Mouse (Mus musculus) hindbrain, embryonic 11.5 days (tissue): ENCODE results near the gene Sla2. TPM values are rescaled to one million over a fixed set of nuclear protein-coding genes. Genes with fewer than 3 reads are reported as not detected.

Experiments used
- ATAC-seq: fragments of 200-750 bp; cut with Nextera tagmentation; 2 replicates; pipeline ENCODE4 v1.8.0; 2017; ENCODE audit warnings: mild to moderate bottlenecking, moderate TSS enrichment, moderate library complexity; ENCODE audit not compliant: low FRiP score
- DNase-seq: peaks from one replicate; pipeline ENCODE4 v3.0.0-alpha.2; 2015; ENCODE audit warnings: low spot score
- H3K27ac ChIP-seq: fragments of 300-500 bp; sonication (generic); 2 replicates; pipeline ENCODE4 v1.5.1; 2014; ENCODE audit warnings: mild to moderate bottlenecking, low read depth, low read length
- H3K27me3 ChIP-seq: fragments of 300-500 bp; sonication (generic); 2 replicates; pipeline ENCODE4 v1.6.1; 2014; ENCODE audit warnings: mild to moderate bottlenecking, low read length, moderate library complexity, mixed read lengths; ENCODE audit not compliant: control insufficient read depth, insufficient read depth
- H3K36me3 ChIP-seq: fragments of 300-500 bp; sonication (generic); 2 replicates; pipeline ENCODE4 v1.6.1; 2014; ENCODE audit warnings: mild to moderate bottlenecking, low read length, moderate library complexity, mixed read lengths; ENCODE audit not compliant: control insufficient read depth, insufficient read depth
- H3K4me1 ChIP-seq: fragments of 300-500 bp; sonication (generic); replicated peaks from 2 replicates; pipeline ENCODE4 v1.6.1; 2014; ENCODE audit warnings: low read length, mixed read lengths; ENCODE audit not compliant: control insufficient read depth, insufficient read depth
- H3K4me2 ChIP-seq: fragments of 300-500 bp; sonication (generic); replicated peaks from 2 replicates; pipeline ENCODE4 v1.6.1; 2014; ENCODE audit warnings: mild to moderate bottlenecking, low read depth, low read length
- H3K4me3 ChIP-seq: fragments of 300-500 bp; sonication (generic); 2 replicates; pipeline ENCODE4 v1.5.1; 2014; ENCODE audit warnings: low read depth, low read length
- H3K9ac ChIP-seq: fragments of 300-500 bp; sonication (generic); 2 replicates; pipeline ENCODE4 v1.6.1; 2014; ENCODE audit warnings: low read depth, low read length
- H3K9me3 ChIP-seq: fragments of 300-500 bp; sonication (generic); 2 replicates; pipeline ENCODE4 v1.6.1; 2016; ENCODE audit warnings: low read length; ENCODE audit not compliant: control insufficient read depth
- WGBS: fragments of 180-500 bp; shearing (Covaris S2); extraction: QIAGEN DNeasy Blood & Tissue Kit; methylation state at CpG from one replicate; pipeline ENCODE4 v1.1.7; 2014; 5-methylcytosine and 5-hydroxymethylcytosine counted together
- polyA plus RNA-seq: library from polyadenylated mRNA; unstranded; fragments of >200 nt; fragmentation: Nextera tagmentation; extraction: Ambion mirVana; gene quantifications from 2 replicates; pipeline ENCODE4 v1.2.1, GENCODE M21; 2014

Gene Sla2
- polyA plus RNA-seq, 1 experiment from 2014 or later, result 0.59 TPM

DNA sequence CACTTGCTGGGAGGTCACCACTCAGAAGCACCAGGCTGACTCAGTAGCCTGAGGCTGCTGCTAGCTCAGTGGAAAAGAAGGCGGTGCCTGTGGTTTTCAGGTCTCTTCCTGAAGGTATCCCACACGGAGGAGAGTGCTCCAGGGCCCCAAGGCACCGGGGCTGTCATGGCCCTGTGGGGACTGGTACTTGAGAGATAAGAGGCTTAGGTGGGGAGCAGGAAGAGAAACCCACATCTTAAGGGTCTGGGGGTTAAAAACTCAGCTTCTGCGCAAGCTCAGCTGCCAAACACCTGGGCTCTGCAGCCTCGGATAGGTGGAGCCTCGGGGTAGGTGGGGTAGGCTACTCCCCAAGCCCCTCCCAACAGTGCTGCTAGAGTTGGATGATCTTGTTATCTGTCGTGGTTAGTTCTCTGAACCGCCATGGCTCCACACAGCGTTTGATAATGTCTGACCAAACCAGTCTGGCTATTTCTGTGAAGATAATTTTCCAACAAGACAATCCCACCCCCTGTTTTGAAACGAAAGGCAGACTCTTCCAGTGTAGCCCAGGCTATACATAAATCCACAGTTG is 4.5 kb downstream of the Sla2 start:
- Histone ChIP-seq H3K4me3 (no peak overlapping the region), H3K27ac (no peak overlapping the region), H3K27me3 (no peaks in the 10 kb centered on the region), H3K36me3 (no peaks in the 10 kb centered on the region), H3K9ac (no peak overlapping the region), H3K4me2 (no peak overlapping the region), H3K4me1 (no peaks in the 10 kb centered on the region), H3K9me3 (no peaks in the 10 kb centered on the region)
- 42% methylated on average over 10 of the region's 10 CpGs for WGBS
- DNase-seq (no peak), ATAC-seq (no peak)

DNA sequence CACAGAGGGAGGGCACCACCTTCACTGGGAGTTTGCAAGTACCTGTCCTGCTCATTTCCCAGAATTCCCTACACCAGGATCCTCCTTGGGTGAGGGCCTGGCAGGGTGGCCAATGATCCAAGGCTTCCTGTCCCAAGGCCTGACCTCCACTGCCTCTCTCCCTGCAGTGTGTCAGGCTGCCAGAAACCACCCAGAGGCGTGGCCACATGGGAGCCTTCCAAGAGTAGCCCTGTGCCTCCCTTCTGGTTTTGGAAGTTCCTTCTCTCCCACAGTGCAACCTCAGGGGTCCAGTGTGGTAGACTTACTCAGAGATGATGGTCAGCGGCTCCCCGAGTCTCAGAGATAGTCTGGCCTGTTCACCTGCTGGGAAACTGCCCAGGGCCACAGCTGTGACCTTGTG is 7.5 kb downstream of the Sla2 start:
- DNase-seq, result no peak
- ATAC-seq, result no peak
- Histone ChIP-seq H3K9me3 (no peaks in the 10 kb centered on the region), H3K27me3 (no peaks in the 10 kb centered on the region), H3K27ac (no peak overlapping the region), H3K9ac (no peak overlapping the region), H3K4me3 (no peak overlapping the region), H3K4me2 (no peak overlapping the region), H3K36me3 (no peaks in the 10 kb centered on the region), H3K4me1 (no peaks in the 10 kb centered on the region)
- WGBS, result 75% methylated on average over 3 of the region's 3 CpGs

DNA sequence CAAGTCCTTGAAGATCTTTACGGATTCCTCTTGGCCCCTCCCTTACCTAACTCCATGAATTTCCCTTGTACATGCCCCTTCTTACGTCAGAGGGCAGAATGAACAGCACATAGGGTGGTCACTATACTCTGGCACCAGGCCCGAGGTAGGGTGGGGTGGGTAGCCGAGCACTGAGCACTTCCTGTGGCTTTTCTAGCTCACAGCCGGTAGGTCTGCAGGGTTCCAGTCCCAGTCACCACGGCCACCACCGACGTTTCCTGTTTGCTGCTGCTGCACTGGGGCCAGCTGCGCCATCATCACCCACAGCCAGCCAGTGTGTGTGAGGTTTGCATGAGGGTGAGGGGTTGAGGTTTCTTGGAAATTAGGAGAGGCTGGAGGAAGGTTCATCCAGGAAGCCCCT is 9.3 kb downstream of the Sla2 start:
- Histone ChIP-seq H3K4me3 (no peak overlapping the region), H3K9me3 (no peaks in the 10 kb centered on the region), H3K27ac (no peak overlapping the region), H3K36me3 (peaks cover 5% of the 10 kb centered on the region; the same call in 1 of the 2 replicates), H3K4me1 (no peaks in the 10 kb centered on the region), H3K27me3 (no peaks in the 10 kb centered on the region), H3K4me2 (no peak overlapping the region), H3K9ac (no peak overlapping the region)
- WGBS, result 67% methylated on average over 9 of the region's 9 CpGs
- no peak for ATAC-seq
- no peak for DNase-seq

GRCm38 (mm10) chr2:156874760-156875510 is 12.1 kb downstream of the Sla2 start:
- Histone ChIP-seq H3K4me1 (no peaks in the 10 kb centered on the region), H3K4me2 (no peak overlapping the region), H3K4me3 (no peak overlapping the region), H3K9me3 (no peaks in the 10 kb centered on the region), H3K27me3 (no peaks in the 10 kb centered on the region), H3K36me3 (peaks cover 5% of the 10 kb centered on the region; the same call in 1 of the 2 replicates), H3K9ac (no peak overlapping the region), H3K27ac (no peak overlapping the region)
- ATAC-seq, result no peak
- DNase-seq, result no peak
- 96% methylated on average over 4 of the region's 4 CpGs for WGBS

- Histone ChIP-seq H3K4me1 (no peaks in the 10 kb centered on the region), H3K27me3 (no peaks in the 10 kb centered on the region), H3K9me3 (no peaks in the 10 kb centered on the region), H3K27ac (no peak overlapping the region), H3K4me2 (no peak overlapping the region), H3K9ac (no peak overlapping the region), H3K36me3 (peaks cover 5% of the 10 kb centered on the region; the same call in 1 of the 2 replicates), H3K4me3 (no peak overlapping the region)
- ATAC-seq, result no peak
- DNase-seq, result no peak
- WGBS, result 88% methylated on average over 8 of the region's 8 CpGs
Observed at GRCm38 (mm10) chr2:156874047-156874759, 12.8 kb downstream of the Sla2 start.

DNA sequence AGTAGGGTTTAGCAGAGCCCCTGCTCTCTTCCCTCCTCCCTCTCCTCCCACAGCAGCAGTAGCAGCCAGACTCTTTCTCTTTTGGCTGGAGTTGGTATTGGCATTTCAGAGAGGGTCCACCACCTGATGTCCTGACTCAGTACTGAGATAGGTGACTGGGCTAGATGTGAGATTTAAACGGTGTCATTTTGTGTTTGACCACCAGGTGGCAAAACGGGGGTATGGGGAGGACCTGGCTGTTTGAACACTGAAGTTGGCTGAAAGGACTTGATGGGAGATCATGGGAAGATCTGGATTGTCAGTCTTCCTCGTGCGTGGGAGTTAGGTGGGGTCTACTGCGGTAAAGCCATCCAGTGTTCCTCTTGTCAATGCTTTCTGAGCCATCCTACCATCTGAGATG is 13.4 kb downstream of the Sla2 start:
- WGBS, result 39% methylated on average over 5 of the region's 5 CpGs
- Histone ChIP-seq H3K4me2 (no peak overlapping the region), H3K9me3 (no peaks in the 10 kb centered on the region), H3K4me3 (no peak overlapping the region), H3K9ac (no peak overlapping the region), H3K36me3 (peaks cover 5% of the 10 kb centered on the region; the same call in 1 of the 2 replicates), H3K27me3 (no peaks in the 10 kb centered on the region), H3K27ac (no peak overlapping the region), H3K4me1 (no peaks in the 10 kb centered on the region)
- DNase-seq, result peak; percentile 83
- no peak for ATAC-seq

DNA sequence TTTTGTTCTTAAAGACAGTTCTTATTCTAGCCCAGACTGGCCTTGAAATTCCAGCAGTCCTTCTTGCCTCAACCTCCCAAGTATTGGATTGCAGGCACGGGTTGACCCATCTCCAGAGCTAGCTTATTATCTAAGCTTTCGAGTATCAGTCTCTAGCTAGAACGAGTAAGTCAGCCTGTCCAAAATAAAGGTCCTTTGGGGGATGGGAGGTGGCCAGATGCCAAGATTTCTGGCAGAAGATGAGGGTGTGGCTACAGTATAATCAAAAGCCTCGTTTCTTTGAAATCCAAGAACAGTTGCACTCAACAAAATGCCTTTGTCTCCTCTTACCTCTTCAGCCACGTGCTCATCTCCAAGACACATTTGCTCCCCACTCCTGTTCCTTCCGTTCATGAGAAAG is 16.5 kb downstream of the Sla2 start:
- DNase-seq (no peak), ATAC-seq (no peak)
- Histone ChIP-seq H3K36me3 (peaks cover 5% of the 10 kb centered on the region; the same call in 1 of the 2 replicates), H3K9ac (no peak overlapping the region), H3K9me3 (no peaks in the 10 kb centered on the region), H3K4me1 (no peaks in the 10 kb centered on the region), H3K27ac (no peak overlapping the region), H3K27me3 (no peaks in the 10 kb centered on the region), H3K4me3 (no peak overlapping the region), H3K4me2 (no peak overlapping the region)
- WGBS, result 80% methylated on average over 6 of the region's 6 CpGs

GRCm38 (mm10) chr2:156869554-156869953 is 17.4 kb downstream of the Sla2 start:
- no peaks in the 10 kb centered on the region for H3K27me3 ChIP-seq
- ATAC-seq (no peak), DNase-seq (no peak)
- no peaks in the 10 kb centered on the region; the same call in 1 of the 2 replicates for H3K4me1 ChIP-seq
- H3K4me2 ChIP-seq, result no peak overlapping the region
- no peak overlapping the region for H3K27ac ChIP-seq
- no peaks in the 10 kb centered on the region for H3K9me3 ChIP-seq
- peaks cover 5% of the 10 kb centered on the region; the same call in 1 of the 2 replicates for H3K36me3 ChIP-seq
- H3K4me3 ChIP-seq, result no peak overlapping the region
- no peak overlapping the region for H3K9ac ChIP-seq
- 92% methylated on average over 7 of the region's 7 CpGs for WGBS
